Mouse (Mus musculus): Measurements from ENCODE around the gene Dll3. TPM values are rescaled to one million over a fixed set of nuclear protein-coding genes. Genes with fewer than 3 reads are reported as not detected.
A peak's percentile ranks its signal among the peaks of the same experiment; 100 is the strongest.

The Dll3 gene
- polyA plus RNA-seq, 1 experiment from 2014 or later, result 79.0 TPM

- ATAC-seq (ENCODE audit: insufficient read depth, low FRiP score, low TSS enrichment), result peak; percentile 97
- no peaks in the 10 kb centered on the region for H3K36me3 ChIP-seq (ENCODE audit: control insufficient read depth, insufficient read depth, low read length)
- H3K9ac ChIP-seq (ENCODE audit: low read length), result peak within 1 kb of the TSS; percentile 95
- under 1% methylated on average over 77 of the region's 77 CpGs for WGBS
- H3K4me1 ChIP-seq (ENCODE audit: control insufficient read depth, insufficient read depth, low read length), result 0 out of 2 replicates have a peak, but pooled peaks cover 6% of the 10 kb centered on the region
- H3K9me3 ChIP-seq (ENCODE audit: control insufficient read depth, low read length), result no peaks in the 10 kb centered on the region
- peak within 1 kb of the TSS; percentile 97 for H3K4me3 ChIP-seq (ENCODE audit: low read depth, low read length)
- peak within 1 kb of the TSS; percentile 62 for H3K4me2 ChIP-seq (ENCODE audit: low read depth)
- peak; percentile 98 for DNase-seq (ENCODE audit: low spot score)
- no peaks in the 10 kb centered on the region for H3K27me3 ChIP-seq (ENCODE audit: control insufficient read depth, insufficient read depth, low read length)
- H3K27ac ChIP-seq (ENCODE audit: low read depth, low read length), result peak within 1 kb of the TSS; percentile 76; the same call in 1 of the 2 replicates
Observed at GRCm38 (mm10) chr7:28338108-28338998, 36.3 kb upstream of the Dll3 start, which contains the start of gene Supt5. Supt5 (minus strand) TSS chr7:28338746.

- H3K36me3 ChIP-seq (ENCODE audit: control insufficient read depth, insufficient read depth, low read length), result peaks cover 1% of the 10 kb centered on the region; the same call in 1 of the 2 replicates
- no peak for DNase-seq (ENCODE audit: low spot score)
- ATAC-seq (ENCODE audit: insufficient read depth, low FRiP score, low TSS enrichment), result no peak
Observed at GRCm38 (mm10) chr7:28335471-28335870, 33.4 kb upstream of the Dll3 start.

GRCm38 (mm10) chr7:28334534-28334933 lies 32.5 kb upstream of the Dll3 start:
- no peak for DNase-seq (ENCODE audit: low spot score)
- Histone ChIP-seq H3K9me3 (ENCODE audit: control insufficient read depth, low read length) (no peaks in the 10 kb centered on the region), H3K4me2 (ENCODE audit: low read depth) (no peak overlapping the region), H3K27ac (ENCODE audit: low read depth, low read length) (no peak overlapping the region), H3K4me1 (ENCODE audit: control insufficient read depth, insufficient read depth, low read length) (0 out of 2 replicates have a peak, but pooled peaks cover 6% of the 10 kb centered on the region), H3K27me3 (ENCODE audit: control insufficient read depth, insufficient read depth, low read length) (no peaks in the 10 kb centered on the region), H3K36me3 (ENCODE audit: control insufficient read depth, insufficient read depth, low read length) (peaks cover 4% of the 10 kb centered on the region; the same call in 1 of the 2 replicates), H3K4me3 (ENCODE audit: low read depth, low read length) (no peak overlapping the region), H3K9ac (ENCODE audit: low read length) (no peak overlapping the region)
- no peak for ATAC-seq (ENCODE audit: insufficient read depth, low FRiP score, low TSS enrichment)
- WGBS, result 94% methylated on average over 4 of the region's 4 CpGs

More at GRCm38 (mm10) chr7:28335471-28335870, 33.4 kb upstream of the Dll3 start:
- Histone ChIP-seq H3K4me2 (ENCODE audit: low read depth) (no peak overlapping the region), H3K27me3 (ENCODE audit: control insufficient read depth, insufficient read depth, low read length) (no peaks in the 10 kb centered on the region), H3K4me3 (ENCODE audit: low read depth, low read length) (no peak overlapping the region), H3K4me1 (ENCODE audit: control insufficient read depth, insufficient read depth, low read length) (0 out of 2 replicates have a peak, but pooled peaks cover 6% of the 10 kb centered on the region), H3K27ac (ENCODE audit: low read depth, low read length) (no peak overlapping the region), H3K9ac (ENCODE audit: low read length) (no peak overlapping the region), H3K9me3 (ENCODE audit: control insufficient read depth, low read length) (no peaks in the 10 kb centered on the region)
- 100% methylated on average over 2 of the region's 2 CpGs for WGBS

GRCm38 (mm10) chr7:28328260-28328659 lies 26.2 kb upstream of the Dll3 start:
- WGBS, result 92% methylated on average over 2 of the region's 2 CpGs

GRCm38 (mm10) chr7:28326457-28326856 lies 24.4 kb upstream of the Dll3 start:
- no peak overlapping the region for H3K4me2 ChIP-seq (ENCODE audit: low read depth)
- ATAC-seq (ENCODE audit: insufficient read depth, low FRiP score, low TSS enrichment) (no peak), DNase-seq (ENCODE audit: low spot score) (no peak)
- H3K27ac ChIP-seq (ENCODE audit: low read depth, low read length), result no peak overlapping the region
- peaks cover 42% of the 10 kb centered on the region for H3K36me3 ChIP-seq (ENCODE audit: control insufficient read depth, insufficient read depth, low read length)
- no peaks in the 10 kb centered on the region for H3K9me3 ChIP-seq (ENCODE audit: control insufficient read depth, low read length)
- H3K27me3 ChIP-seq (ENCODE audit: control insufficient read depth, insufficient read depth, low read length), result no peaks in the 10 kb centered on the region
- WGBS, result 84% methylated on average over 4 of the region's 4 CpGs
- no peak overlapping the region for H3K4me3 ChIP-seq (ENCODE audit: low read depth, low read length)
- H3K9ac ChIP-seq (ENCODE audit: low read length), result no peak overlapping the region
- H3K4me1 ChIP-seq (ENCODE audit: control insufficient read depth, insufficient read depth, low read length), result no peaks in the 10 kb centered on the region

More at GRCm38 (mm10) chr7:28328260-28328659, 26.2 kb upstream of the Dll3 start:
- H3K4me2 ChIP-seq (ENCODE audit: low read depth), result no peak overlapping the region
- H3K4me1 ChIP-seq (ENCODE audit: control insufficient read depth, insufficient read depth, low read length), result no peaks in the 10 kb centered on the region
- ATAC-seq (ENCODE audit: insufficient read depth, low FRiP score, low TSS enrichment) (no peak), DNase-seq (ENCODE audit: low spot score) (no peak)
- no peak overlapping the region for H3K27ac ChIP-seq (ENCODE audit: low read depth, low read length)
- H3K36me3 ChIP-seq (ENCODE audit: control insufficient read depth, insufficient read depth, low read length), result peaks cover 25% of the 10 kb centered on the region
- H3K27me3 ChIP-seq (ENCODE audit: control insufficient read depth, insufficient read depth, low read length), result no peaks in the 10 kb centered on the region
- H3K9me3 ChIP-seq (ENCODE audit: control insufficient read depth, low read length), result no peaks in the 10 kb centered on the region
- no peak overlapping the region for H3K4me3 ChIP-seq (ENCODE audit: low read depth, low read length)
- H3K9ac ChIP-seq (ENCODE audit: low read length), result no peak overlapping the region

- Histone ChIP-seq H3K36me3 (ENCODE audit: control insufficient read depth, insufficient read depth, low read length) (peaks cover 41% of the 10 kb centered on the region), H3K4me1 (ENCODE audit: control insufficient read depth, insufficient read depth, low read length) (no peaks in the 10 kb centered on the region), H3K9ac (ENCODE audit: low read length) (no peak overlapping the region), H3K27ac (ENCODE audit: low read depth, low read length) (no peak overlapping the region), H3K27me3 (ENCODE audit: control insufficient read depth, insufficient read depth, low read length) (no peaks in the 10 kb centered on the region), H3K4me2 (ENCODE audit: low read depth) (no peak overlapping the region), H3K4me3 (ENCODE audit: low read depth, low read length) (no peak overlapping the region), H3K9me3 (ENCODE audit: control insufficient read depth, low read length) (no peaks in the 10 kb centered on the region)
- 98% methylated on average over 8 of the region's 8 CpGs for WGBS
- ATAC-seq (ENCODE audit: insufficient read depth, low FRiP score, low TSS enrichment) (no peak), DNase-seq (ENCODE audit: low spot score) (no peak)
Observed at GRCm38 (mm10) chr7:28325293-28325692, 23.3 kb upstream of the Dll3 start.

GRCm38 (mm10) chr7:28321974-28322720 lies 20.1 kb upstream of the Dll3 start:
- no peaks in the 10 kb centered on the region for H3K4me1 ChIP-seq (ENCODE audit: control insufficient read depth, insufficient read depth, low read length)
- peaks cover 48% of the 10 kb centered on the region for H3K36me3 ChIP-seq (ENCODE audit: control insufficient read depth, insufficient read depth, low read length)
- H3K9ac ChIP-seq (ENCODE audit: low read length), result no peak overlapping the region
- 91% methylated on average over 15 of the region's 15 CpGs for WGBS
- ATAC-seq (ENCODE audit: insufficient read depth, low FRiP score, low TSS enrichment) (no peak), DNase-seq (ENCODE audit: low spot score) (no peak)
- H3K27me3 ChIP-seq (ENCODE audit: control insufficient read depth, insufficient read depth, low read length), result no peaks in the 10 kb centered on the region
- H3K27ac ChIP-seq (ENCODE audit: low read depth, low read length), result no peak overlapping the region
- H3K4me3 ChIP-seq (ENCODE audit: low read depth, low read length), result no peak overlapping the region
- no peaks in the 10 kb centered on the region for H3K9me3 ChIP-seq (ENCODE audit: control insufficient read depth, low read length)
- H3K4me2 ChIP-seq (ENCODE audit: low read depth), result no peak overlapping the region

- 94% methylated on average over 17 of the region's 17 CpGs for WGBS
- Histone ChIP-seq H3K4me1 (ENCODE audit: control insufficient read depth, insufficient read depth, low read length) (no peaks in the 10 kb centered on the region), H3K4me3 (ENCODE audit: low read depth, low read length) (no peak overlapping the region), H3K9me3 (ENCODE audit: control insufficient read depth, low read length) (no peaks in the 10 kb centered on the region), H3K27ac (ENCODE audit: low read depth, low read length) (no peak overlapping the region), H3K27me3 (ENCODE audit: control insufficient read depth, insufficient read depth, low read length) (no peaks in the 10 kb centered on the region), H3K9ac (ENCODE audit: low read length) (no peak overlapping the region), H3K36me3 (ENCODE audit: control insufficient read depth, insufficient read depth, low read length) (peaks cover 54% of the 10 kb centered on the region), H3K4me2 (ENCODE audit: low read depth) (no peak overlapping the region)
- no peak for DNase-seq (ENCODE audit: low spot score)
- no peak for ATAC-seq (ENCODE audit: insufficient read depth, low FRiP score, low TSS enrichment)
Observed at GRCm38 (mm10) chr7:28318714-28319113, 16.7 kb upstream of the Dll3 start.

Measured in neural tube, embryonic 11.5 days (tissue).